Mouse (Mus musculus) brain, embryonic 18.5 days (tissue): ENCODE data around the gene Spsb4.

ENCODE experiments used
- DNase-seq: peaks from one replicate; pipeline ENCODE4 v3.0.0-alpha.2; 2012; ENCODE audit warnings: low read depth, low spot score

Gene Spsb4

DNA sequence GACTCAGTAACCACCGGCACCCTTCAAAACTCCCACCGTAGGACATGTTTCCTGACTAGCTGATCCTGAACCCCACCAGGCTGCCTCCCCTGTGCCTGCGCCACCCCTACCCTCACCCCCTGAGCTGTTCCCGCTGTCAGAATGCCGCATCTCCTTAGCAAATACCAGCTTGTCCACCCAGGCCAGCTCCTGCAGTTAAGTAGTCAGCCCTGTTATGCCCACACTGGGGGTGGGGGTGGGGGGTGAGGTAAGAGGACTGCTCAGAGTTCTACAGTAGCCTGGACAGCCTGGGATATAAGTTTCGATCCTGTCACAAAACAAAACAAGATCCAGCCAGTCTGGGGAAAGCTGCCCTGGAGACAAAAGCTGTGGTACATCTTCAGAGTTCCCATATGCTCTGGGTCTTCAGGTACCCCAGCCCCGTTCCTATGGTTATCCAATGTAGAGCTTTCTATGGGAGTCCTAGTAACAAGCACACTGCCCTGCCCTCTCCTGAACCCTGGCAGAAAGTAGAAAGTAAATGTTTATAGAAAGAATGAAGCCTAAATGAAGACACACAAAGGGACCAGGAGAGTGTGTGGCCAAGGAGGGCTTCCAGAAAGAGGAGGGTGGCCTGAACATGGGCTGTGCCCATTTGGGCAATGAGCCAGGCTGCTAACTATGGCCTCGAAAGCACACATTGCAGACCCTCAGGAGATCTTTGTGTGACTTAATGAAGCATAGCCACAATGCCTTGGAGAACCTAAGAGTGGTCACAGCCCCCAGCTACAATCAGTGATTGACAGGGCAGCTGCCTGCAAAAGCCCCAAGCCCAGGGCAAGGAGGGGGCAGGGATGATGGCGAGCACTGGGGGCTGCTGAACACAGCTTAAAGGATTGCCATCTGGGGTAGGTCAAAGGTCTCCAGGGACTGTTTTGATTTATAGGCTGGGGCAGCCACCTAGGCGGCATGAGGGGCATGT is 38.3 kb downstream of the Spsb4 start:
- no peak for DNase-seq

DNA sequence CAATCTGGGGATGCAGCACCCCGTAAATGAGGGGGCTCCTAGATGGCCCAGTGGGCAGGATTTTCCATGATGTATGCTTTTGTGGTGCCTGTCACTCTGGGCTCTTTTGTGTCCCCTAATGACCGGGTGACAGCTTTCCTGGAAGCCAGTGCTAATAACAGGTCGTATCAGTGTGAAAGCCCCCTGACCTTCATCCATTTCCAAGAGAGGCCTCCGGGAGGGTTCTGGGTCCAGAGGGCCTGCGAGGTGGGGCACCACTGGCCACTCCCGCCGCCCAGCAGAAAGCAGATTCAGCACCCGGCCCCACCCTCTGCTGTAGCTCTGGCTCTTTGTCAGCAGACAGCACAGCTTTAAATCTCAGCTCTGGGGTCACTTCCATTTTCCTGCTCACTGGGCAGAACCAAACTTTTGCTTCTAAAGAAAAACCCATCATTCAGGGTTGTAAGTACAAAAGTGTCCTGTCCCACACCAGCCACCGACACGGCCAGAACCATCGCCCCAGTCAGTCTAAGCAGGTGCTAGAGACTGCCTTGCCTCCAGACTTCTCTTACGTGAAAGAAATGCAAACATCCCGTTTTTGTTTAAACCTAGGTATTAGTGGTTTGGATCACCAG is 39.1 kb downstream of the Spsb4 start:
- no peak for DNase-seq

DNA sequence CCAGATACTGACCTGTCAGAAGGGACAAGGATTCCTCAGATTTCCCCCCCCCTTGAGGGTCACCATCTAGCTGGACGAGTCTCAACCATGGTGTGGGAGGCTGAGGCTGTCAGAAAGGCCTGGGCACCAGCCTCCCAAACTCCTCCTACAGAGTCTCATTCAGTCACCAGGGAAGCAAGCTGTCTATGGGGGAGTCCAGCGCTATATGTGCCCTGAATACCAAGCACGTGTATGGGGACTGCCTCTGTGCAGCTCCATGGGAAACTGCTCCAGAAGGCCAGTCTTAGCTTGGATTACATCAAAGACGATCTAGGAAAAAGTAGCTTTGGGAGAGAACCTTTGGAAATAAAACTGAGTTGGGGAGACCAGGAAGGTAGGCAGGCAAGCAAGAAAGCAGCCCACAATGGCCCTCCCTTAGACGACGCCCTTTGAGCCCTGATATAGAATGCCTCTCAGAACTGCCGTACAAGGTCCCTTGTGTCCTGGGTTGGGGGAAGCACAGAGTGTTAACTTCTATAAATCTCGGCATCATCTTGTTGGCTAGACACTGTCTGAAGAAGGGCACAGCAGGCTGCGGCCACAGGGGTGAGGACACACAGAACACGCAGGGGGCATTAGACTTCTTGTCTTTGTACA is 40.4 kb downstream of the Spsb4 start:
- no peak for DNase-seq

DNA sequence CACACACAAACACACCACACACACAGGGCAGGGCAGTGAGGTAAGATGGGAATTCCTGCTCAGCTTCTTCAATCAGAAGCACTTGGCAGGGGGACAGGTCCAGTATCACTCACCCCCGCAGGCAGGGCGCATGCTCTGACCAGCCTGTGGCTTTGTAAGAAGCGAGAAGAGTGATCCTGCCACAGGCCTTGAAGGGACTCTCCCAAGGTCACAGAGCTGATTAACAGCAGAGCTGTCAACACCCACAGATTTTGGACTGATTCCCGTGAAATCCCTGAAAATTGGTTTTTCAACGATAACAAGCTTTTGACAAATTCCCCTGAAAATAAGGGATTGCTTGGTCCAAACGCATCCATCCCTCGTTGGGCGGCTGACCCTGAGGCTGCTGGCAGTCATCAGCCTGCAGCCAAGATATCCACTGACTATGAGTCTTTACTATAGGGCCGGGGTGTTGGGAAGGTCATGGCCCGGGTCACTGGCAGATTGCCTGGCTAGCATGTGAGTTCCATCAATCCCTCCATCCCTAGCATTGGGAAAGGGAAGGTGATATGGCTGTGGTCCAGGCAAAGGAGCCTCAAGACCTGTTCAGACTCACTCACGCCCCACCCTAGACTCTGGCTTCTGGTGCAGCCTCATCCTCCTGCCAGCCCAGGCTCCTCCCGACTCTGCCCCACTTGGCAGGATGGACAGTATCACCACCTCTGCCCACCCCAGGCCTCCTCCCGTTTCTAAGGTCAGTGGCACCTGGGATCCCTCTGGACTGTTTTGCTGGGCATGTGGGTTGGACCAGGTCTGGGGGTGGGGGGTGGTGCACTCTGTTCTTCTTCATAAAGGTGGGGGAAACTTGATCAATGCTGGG is 41.1 kb downstream of the Spsb4 start:
- no peak for DNase-seq

DNA sequence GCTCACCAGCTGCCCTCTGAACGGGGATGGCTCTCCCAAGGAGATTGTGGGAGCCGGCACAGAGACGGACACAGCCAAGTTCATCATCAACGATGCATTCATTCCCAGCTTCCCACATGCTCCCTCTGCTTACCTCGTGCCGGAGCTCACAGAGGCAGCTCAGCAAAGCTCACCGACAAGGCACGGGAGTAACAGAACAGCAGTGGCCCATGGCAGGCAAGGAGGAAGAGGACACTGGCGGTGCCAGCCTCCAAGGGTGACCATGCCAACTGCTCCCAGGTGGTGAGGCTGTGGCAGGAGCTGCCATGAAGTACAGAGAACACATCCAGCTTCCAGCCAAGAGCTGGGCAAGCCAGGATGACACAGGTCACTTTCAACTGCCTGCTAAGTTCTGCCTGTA is 45.6 kb downstream of the Spsb4 start:
- no peak for DNase-seq

DNA sequence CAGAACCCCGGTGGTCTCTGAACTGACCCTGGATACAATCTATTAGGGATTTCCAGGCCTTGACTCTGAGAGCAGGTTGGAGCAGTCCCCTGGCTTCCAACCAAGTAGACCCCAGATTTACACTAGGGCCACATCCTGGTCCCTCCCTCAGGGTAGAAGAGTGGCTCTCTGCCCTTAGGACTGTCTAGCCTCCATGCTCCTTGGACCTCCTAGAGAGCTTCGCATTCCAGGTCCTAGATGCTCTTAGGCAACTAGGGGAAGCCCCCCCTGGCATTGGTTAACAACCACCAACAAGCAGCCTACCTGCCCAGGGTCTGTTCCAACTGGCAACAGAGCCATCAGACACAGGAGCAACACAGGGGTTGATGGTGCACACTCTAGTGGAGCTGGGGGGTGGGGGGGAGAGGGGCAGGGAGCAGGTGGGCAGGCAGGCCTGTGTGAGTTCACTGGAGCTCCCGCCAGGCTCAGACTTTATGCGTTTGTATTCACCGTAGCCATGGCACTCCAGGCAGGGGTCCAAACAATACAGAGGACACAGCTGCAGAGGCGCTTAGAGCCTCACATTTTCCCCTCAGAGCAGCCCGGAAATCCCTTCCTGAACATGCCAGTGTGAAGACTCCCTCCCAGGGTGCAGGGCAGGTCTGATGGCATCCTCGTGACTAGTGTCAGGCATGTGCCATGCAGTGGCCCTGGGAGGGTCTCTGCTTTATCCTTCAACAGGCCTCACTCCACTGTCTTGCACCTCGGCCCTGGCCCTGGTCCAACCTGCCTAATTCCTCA is 46.8 kb downstream of the Spsb4 start:
- peak; percentile 32 for DNase-seq

DNA sequence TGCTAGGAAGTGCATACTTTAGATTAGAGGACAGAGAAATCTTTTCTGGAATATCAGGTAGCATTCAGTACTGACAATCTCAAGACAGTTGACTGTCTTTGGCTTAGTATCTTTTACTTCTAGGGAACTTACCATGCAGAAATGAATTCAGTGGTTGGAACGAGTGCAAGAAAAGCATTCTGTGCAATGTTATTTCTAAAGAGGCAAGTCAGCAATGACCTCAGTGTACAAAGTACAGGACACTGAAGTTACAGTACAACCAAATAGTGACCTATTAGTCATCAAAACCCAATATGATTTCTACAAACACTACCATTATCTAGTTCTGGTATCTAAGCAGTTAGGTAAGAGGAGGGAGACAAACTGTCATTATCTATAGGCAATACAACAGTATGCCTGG is 51.1 kb downstream of the Spsb4 start:
- no peak for DNase-seq

DNA sequence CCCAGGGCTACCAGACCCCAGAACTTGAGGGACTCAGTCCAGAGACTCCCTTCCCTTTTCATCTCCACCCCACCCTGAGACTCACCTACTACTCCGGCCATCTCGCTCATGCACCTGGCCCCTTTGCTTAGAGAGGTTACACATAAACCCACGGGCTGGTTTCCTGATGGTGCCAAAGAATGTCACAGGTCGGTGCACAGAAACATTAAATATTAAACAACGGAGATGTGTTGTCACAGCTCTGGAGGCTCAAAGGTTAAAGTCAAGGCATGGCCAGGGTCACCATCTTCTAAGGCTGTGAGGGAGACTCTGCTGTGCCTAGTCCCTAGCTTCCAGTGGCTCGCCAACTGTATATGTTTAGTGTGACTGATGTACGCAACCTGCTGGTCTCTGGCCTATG is 52.2 kb downstream of the Spsb4 start:
- DNase-seq = no peak

DNA sequence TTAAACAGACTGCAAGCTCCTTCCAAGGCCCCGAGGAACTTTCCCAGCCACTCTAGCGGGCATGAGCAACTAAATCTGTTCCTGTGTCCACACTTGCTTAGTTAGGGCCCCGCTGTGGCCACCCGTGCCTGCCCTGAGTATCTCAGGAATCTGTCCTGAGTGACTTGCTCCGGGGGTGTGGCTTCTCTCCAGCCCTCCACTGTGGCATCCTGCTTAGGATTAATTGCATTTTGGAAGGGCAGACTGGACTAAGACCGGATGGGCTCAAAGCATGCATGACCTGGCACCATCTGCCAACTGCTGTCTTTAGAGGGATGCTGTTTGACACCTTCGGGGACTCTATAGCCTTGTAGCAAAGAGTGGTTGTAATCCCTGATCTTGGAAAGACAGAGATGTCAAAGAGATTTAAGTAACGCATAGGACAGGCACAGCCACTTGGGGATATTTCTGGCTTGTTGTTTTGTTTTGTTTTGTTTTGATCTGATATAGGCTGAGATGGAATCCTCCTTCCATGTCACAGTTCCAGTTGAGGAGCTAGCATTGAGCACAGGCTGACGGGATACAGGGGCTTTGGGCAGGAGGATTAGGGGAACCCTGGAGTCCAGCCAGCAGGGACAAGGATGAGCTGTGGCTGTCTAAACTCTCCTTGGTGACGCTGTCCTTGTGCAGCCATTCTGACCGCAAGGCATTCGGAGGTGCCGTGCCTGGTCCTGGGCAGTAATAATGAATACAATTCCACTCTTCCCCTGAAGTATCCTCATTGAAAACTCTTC is 55.0 kb downstream of the Spsb4 start:
- no peak for DNase-seq

DNA sequence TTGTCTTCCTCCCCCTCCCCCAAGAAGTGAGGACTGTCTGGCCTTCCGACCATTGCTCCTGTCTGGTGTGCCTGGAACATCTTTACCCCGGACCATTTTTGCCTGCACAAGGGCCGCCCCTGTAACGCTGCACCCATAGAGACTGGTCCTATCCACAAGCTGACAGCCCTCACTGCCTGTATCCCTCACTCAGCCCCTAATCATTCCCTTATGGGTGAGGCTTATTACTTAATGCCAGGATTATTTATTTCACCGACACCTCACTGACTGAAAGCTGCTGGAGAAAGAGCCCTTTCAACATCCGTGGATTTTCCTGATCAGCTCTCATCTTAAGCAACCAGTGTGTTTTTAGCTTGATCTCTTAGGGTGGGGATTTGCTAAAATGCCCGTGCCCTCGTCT is 55.9 kb downstream of the Spsb4 start:
- DNase-seq = no peak

DNA sequence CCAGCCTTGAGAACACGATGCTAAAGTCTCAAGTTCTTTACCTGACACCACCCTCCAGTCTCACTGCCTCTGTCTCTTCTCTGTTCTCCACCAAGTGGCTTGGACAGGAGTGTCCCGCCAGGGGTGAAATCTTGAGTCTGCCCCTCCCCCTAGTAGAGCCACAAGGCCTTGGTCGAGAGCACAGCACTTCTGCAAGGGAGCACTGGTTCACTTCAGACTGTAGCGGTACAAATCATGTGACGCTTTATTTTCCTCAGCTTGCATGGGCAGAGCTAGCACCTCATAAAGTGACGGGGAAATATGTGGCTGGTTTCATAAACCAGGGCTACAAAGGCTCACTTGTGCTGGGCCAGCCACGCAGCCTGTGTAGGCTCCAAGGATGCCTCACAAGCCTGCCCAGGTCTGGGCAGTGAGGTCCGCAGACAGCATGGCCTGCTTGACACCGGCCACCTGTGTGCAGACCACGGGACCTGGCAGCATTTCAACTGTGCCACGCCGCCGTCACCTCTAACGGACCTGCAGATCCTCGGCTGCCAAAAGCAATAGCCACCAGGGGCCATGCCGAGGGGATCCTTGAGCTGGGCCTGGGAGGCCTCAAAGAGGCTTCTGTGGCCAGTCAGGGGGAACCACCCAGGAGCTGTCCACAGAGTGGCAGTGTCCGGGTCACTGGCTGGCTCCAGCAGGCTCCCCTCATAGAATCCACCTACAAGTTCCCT is 56.5 kb downstream of the Spsb4 start:
- DNase-seq = no peak

DNA sequence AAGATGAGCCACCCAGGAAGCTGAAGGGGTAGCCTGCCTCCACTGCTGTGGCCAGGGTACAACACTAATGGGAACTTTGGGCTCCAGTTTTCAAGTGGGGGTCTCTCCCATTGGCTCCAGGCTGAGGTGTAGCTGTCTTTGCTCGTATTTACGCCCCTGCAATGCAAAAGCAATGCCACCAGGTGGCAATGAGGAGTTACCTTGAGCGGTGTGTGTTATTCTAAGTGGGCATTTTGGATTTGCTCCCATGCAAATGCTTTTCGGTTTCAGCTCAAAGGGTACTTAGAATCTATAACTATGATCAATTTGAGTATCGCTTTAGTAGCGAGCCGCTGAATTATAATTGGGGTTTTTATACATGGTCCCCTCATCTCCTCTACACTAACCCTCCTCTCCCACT is 57.6 kb downstream of the Spsb4 start:
- no peak for DNase-seq

DNA sequence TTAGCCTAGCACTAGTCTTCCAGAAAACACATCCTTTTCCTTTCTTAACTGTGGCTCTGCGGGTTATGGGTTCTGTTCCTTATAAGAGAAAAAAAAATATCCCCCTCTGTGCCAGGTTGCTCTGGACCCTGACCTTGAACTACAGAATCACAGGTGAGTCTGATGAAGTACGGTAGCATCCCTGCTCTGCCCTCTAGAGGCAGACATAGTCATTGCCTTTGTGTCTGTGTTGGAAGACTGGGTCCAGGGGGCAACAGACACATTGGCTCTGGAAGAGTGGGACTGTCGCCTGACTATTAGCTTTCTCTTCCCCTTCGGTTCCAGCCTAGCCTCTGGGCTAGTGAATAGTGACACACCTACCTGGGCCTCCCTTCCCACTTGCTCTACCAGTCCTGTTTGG is 58.4 kb downstream of the Spsb4 start:
- no peak for DNase-seq

DNA sequence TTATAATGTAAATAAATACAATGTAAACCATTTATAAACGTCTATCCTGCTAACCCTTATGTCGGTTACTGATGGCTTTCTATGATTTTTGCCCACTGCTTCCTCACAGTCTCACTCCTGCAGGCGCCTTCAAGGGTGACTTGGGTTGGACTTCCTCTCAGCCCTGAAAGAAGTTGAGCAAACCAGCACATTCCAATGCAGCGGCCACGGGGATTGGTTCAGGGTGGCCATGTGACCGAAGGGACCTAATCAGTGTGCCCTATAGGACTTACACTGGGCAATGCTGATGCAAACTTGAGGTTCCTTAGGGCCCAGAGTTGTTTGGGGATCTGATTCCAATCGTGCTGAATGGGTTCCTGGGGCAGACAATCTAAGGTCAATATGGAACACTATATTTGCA is 59.2 kb downstream of the Spsb4 start:
- DNase-seq = no peak

DNA sequence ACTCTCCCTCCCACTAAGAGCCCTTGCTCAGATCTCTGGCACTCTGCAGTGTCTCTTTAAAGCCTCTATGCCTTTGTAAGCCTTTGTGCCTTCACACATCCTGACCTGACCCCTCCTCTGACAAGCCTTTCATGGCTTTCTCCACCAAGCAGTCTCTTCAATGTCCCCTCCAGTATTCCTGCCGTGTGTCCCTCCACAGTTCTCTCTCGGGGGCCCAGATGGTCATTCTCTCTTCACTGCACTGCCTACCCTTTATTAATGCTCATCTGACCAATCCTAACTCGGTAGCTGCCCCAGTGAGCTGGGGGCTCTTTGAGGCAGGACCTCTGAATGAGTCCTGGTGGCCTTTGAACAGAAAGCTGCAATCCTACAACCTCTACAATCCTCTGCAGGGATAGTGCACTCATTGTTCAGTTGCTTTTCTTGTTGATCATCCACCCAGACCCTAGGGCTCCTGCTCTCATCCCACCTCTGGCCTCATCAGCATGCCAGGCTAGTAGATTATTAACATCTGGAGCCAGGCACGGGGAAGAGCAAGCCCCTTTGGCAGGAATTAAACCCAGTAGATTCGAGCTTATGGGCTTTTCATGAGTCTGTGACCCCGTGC is 60.5 kb downstream of the Spsb4 start:
- no peak for DNase-seq

DNA sequence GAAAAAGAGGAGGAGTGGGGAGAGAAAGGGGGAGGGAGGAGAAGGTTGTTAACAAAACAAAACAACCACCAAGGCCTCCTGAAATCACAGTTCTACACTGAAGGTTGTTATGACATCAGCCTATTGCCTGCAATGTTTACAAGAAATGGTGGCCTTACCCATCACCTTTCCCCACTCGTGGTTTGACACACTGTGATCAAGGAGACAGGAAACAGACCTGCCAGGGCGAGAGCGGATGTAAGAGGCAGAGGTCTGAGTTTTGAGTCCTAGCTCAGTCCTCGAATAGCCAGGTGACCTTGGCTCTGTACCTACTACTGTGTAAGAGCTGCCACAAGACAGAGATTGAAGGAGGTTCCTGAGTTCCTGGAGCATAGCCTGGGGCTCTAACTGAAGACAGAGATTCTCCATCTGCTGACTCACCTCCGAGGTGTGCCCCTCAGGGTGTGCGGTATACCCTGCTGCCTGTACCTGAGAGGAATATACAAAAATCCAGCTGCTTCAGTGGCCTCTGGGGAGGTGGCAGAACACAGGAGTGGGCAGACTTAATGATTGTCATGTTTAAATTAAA is 61.3 kb downstream of the Spsb4 start:
- DNase-seq = no peak

DNA sequence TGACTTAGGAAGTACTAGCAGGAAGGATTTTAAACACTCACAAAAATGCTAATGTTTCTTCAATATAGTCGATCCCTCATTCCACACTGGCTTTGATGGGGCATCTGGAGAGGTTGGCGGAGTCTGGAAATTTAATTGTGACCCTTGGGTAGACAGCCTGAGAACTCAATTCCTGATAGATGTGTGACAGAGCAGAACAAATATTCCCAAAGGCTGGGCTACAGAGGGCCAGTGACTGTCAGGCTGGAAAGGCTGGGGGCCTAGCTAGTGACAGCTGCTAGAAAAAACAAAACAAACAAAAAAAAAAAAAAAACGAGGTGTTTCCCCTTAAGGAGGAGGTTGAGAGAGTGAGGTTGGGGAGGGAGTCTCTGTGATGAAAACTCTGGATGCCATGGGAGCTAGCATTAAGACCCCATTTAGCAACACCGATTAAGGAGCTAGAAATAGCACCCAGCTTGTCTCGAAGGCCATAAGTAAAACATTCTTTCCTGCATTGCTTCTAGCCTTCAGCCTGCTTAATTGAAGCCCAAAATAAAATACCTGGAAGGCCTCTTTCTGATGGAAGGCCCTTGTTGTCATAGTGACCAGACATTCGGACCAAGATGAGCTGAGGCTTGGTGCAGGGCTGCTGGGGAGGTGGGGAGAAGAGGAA is 61.9 kb downstream of the Spsb4 start:
- no peak for DNase-seq

DNA sequence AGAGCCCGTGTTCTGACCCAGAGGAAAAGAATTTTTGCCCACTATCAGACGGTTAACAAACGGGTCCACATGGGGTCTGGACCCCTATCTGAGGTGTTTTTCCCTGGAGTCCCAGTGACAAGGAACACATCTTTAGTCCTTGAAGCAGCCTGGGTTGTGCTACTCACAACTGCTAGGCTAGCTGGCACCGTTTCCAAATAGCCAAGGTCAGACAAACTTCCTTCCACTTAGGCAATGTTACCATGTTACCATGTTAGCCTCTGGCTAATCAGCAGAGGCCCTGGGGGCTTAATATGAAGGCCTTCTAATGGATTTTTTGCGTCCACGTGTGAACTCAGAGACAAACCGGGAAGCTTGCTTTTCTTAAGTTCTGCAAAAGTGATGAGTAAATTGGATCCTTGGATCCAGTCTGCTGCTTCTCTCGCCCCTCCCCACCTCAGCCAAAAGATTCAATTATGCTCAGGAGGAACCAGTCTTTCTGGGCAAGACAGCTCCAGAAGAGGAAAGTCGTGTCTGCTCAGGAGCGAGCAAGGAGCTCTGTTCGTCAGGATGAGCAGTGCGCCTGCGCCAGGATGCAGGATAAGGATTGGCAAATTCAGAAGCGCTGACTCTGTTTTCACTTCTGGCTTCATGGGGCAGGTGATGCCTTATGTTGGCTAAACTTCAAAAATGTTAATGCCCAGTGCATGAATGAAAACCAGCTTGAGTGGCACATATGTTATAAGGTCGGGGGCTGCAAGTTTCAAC is 64.4 kb downstream of the Spsb4 start:
- DNase-seq = no peak
